Mouse (Mus musculus) brown adipose tissue, adult 24 weeks (tissue): Measurements from ENCODE around the gene Dab1. TPM values are rescaled to one million over a fixed set of nuclear protein-coding genes. Genes with fewer than 3 reads are reported as not detected.

Experiments
- H3K27ac ChIP-seq: fragments of 200-500 bp; replicated peaks from 2 replicates; pipeline ENCODE4 v1.5.1; 2012; ENCODE audit warnings: low read depth, mild to moderate bottlenecking, low read length
- H3K4me1 ChIP-seq: fragments of 200-500 bp; 2 replicates; pipeline ENCODE4 v1.6.1; 2012; ENCODE audit warnings: low read length, mixed read lengths; ENCODE audit not compliant: control insufficient read depth, insufficient read depth, insufficient read length
- H3K4me3 ChIP-seq: fragments of 200-500 bp; 2 replicates; pipeline ENCODE4 v1.5.1; 2012; ENCODE audit warnings: low read depth, mild to moderate bottlenecking, low read length, moderate library complexity; ENCODE audit not compliant: insufficient read depth
- polyA plus RNA-seq: library from polyadenylated mRNA; stranded (reverse); fragments of >200 nt; gene quantifications from 2 replicates; pipeline ENCODE4 v1.2.4, GENCODE M21; 2012; ENCODE audit not compliant: missing spikeins, insufficient read depth, insufficient read length

The Dab1 gene
- polyA plus RNA-seq, 1 experiment, result not detected

DNA sequence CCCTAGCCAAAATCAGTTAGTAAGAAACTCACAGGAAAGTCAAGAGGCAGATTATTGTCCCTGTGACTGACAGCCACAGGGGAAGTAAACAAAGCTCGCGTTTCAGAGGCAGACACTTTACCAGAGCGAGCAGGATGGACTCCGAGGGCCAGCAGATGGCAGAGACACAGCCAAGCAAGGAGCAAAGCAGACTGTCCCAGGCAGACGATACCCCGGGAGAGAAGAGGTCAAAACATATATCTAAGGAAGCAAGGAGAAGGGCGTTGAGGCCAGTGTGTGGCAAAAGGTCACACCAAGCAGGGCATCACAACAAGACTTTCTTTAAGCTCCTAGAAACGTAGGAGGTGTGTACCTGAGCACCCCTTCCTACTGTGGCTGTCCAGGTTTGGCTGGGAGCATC, 824.6 kb downstream of the Dab1 start:
- no peaks in the 10 kb centered on the region for H3K4me1 ChIP-seq
- H3K4me3 ChIP-seq, result no peak overlapping the region
- H3K27ac ChIP-seq, result no peak overlapping the region

DNA sequence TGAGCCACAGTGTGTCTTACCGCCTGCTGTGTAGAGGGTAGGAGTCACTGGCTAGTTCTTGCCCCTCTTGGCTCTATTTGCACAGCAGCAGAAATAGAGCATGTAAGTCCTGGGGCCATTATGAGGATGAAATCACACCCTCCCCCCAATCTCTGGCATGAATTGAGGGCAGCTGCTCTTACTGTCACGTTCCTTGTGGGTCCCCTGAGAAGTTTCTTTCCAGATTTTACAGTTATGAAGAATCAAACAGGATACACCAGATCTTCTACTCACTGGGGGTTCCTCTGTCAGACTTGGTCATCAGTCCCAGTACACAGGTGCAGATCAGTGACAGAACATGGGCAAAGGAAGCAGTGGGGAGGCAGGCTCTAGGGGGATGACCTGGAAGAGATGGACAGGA, 825.8 kb downstream of the Dab1 start:
- no peak overlapping the region for H3K27ac ChIP-seq
- no peak overlapping the region for H3K4me3 ChIP-seq
- H3K4me1 ChIP-seq, result no peaks in the 10 kb centered on the region

DNA sequence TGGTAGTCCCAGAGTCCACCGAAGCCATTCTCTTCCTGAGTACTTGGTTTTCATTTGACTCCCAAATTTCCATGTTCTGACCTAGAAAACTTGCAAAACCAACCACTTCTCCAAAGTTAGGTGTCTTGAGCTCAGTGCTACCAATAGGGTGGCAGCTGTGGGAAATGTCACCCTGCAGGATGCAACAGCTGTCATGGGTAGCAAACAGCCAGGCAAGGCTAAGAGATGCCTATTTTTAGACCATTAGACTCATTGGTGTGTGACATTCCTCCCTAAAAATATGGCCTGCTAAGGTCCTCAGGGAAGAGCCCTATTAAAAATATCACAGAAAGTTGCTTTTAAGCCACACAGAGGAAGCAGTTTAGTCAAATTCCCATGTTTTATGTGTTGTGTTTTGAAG, 829.0 kb downstream of the Dab1 start:
- H3K27ac ChIP-seq, result no peak overlapping the region
- no peaks in the 10 kb centered on the region for H3K4me1 ChIP-seq
- no peak overlapping the region for H3K4me3 ChIP-seq

DNA sequence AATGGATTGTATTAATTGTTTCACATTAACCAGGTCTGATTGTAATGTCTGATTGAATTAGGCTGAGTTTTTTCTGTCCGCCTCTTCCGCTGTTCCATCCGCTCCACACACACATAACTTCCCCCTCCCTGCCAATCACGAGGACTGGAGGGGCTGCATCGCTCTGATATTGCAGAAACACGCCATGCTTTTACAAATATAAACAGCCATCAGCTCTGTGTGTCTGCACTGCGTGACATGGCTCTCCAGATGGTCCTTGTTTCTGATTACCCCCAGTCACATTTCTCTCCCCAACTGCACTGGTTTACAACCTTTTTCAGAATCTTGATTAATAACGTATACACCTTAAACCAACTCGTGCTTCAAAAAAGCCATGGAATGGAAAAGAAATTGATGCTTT, 831.5 kb downstream of the Dab1 start:
- H3K4me1 ChIP-seq, result no peaks in the 10 kb centered on the region
- no peak overlapping the region for H3K27ac ChIP-seq
- no peak overlapping the region for H3K4me3 ChIP-seq

DNA sequence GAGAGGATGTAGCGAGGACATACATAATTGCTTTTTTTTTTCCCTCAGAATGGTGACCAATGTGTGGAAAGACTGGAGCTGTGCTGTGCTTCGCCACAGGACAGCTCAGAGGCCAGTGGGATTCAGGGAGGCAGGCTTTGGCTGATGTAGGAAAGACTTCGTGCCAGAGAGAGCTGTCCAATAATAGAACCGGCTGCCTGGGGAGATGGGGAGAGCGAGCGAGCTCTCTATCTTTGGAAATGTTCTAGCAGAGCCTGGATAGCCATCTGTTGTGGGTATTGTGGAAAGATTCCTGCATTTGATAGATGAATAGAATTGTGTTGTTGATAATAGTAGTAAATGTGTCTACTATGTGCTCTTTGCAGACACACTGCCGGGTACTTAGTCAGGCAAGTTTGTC, 833.4 kb downstream of the Dab1 start:
- no peak overlapping the region for H3K4me3 ChIP-seq

DNA sequence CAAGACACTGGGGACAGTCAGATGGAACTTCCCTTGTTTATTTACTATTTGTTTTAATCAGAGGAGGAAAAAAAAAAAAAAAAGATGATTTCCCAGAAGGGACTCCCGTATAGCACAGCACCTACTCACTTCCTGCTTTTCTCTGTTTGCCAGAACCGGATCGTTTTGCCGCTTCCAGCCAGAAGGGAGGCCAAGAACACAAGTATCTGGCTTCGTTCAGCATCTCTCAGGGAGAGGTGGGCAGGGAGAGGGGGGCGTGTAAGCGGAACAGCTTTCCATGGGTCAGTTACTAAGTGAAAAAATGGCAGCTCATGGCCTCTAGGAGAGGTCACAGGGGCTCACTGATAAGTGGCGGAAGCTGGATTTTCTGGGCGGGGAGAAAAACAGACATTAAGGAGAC, 836.0 kb downstream of the Dab1 start:
- Histone ChIP-seq H3K4me3 (no peak overlapping the region), H3K4me1 (no peaks in the 10 kb centered on the region), H3K27ac (no peak overlapping the region)

More for the DNA sequence above, 833.4 kb downstream of the Dab1 start:
- H3K27ac ChIP-seq, result no peak overlapping the region
- H3K4me1 ChIP-seq, result no peaks in the 10 kb centered on the region

DNA sequence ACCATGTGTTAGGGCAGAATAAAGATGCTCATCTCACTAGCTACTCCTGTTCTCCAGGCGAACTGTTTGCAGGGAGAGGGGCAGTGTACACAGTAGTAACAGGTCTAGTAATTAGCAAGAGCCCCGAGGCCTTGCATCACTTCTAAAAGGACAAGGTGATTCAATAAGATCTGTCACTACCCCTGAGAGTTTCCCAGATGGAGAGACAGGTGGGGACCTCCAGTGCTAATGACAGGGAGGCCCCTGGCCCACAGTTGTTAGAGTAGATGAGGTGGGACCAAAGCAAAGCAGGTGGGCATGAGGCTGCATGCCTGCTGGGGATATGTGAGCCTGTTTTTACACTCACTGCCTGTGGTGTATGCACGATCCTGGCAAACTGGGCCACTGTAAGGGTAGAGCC, 836.6 kb downstream of the Dab1 start:
- H3K27ac ChIP-seq, result no peak overlapping the region

DNA sequence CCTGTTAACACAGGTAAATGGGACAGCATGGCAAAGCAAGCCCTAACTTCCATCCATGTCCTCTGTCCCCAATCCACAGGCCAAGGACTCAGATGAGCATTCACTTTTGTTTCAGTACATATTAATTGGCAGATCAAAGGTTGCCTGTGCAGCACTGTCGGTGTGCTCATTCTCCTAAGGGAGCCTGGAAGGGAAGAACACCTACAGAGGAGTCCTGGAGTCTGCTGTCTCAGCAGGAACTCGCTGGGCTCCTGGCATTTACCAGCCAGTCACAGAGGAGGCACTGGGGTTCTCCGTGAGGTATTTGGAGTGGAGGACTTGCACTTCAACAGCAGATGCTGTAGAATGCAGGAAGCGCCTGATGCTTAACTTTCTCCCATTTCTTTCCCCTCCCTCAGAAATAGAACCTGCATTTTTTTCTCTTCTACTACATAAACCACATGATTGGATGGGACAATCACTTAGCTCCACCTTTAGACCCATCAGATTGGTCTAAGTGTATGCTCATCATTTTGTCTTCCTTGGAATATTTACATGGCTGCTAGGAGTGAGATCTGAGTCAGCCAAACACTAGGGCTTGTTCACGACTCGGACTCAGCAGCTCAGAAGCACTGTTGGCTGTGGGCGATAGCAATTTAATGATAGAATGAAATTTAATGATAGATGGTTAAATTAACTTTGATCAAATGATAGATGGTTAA, 837.2 kb downstream of the Dab1 start:
- Histone ChIP-seq H3K27ac (no peak overlapping the region), H3K4me3 (no peak overlapping the region), H3K4me1 (no peaks in the 10 kb centered on the region)

More for the DNA sequence above, 836.6 kb downstream of the Dab1 start:
- H3K4me3 ChIP-seq, result no peak overlapping the region
- H3K4me1 ChIP-seq, result no peaks in the 10 kb centered on the region

DNA sequence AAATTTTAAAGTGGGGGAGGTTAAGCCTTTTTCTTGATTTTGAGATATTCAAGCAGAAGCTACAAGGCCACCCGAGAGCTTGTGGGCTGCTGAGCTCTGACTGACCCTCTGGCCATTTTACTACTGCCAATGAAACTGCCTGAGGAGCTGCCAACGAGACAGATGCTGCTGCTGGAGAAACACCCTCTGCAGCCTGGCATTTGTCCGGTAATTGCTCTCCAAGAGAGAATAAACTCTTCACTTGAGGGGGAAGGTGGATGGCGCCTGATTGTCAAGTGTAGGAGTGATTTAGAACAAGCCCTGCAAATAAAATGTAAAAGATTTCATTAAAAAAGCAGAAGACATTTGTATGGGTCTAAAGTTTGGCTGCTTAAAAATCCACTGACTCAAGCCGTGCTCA, 839.6 kb downstream of the Dab1 start:
- Histone ChIP-seq H3K27ac (no peak overlapping the region), H3K4me1 (no peaks in the 10 kb centered on the region), H3K4me3 (no peak overlapping the region)

DNA sequence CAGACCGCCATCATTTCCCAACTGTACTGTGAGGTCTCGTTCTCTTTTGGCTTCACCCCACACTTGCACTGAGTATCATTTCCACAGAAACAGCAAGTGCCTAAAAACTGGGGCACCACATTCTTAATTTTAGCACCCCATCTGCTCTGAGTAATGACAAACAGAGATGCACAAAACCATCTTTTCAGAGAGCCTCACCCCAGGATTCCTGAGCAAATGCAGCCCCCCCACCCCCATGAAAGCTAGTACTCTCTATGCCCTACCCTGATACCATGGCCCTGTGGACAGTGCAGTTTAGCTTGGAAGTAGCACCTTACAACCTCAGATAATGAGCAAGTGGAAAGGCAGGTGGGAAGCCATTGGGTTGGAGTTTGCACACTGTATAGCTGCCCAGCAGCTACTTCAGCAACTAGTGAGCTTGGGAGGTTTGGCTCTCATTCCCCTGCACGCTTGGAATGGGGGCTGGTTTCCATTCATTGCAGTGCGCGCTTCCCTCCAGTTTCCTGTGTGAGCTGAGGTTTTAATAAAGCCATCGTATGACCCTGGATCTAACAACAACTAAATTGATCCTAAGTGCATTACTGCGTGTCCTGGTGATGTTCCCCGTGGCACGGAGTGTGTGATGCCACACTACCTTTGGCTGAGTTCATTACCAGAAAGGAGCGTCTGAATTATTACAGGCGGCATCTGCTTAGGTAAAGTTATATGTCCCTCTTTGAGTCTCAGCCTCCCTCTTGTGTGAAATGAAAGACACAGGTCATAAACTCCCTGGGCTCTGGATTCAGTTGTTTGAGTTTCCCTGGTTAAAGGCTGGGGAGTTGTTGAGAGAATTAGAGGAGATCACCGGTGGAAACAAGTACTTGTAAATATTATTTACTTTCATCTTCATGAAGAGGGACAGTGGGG, 842.2 kb downstream of the Dab1 start:
- Histone ChIP-seq H3K4me3 (no peak overlapping the region), H3K27ac (no peak overlapping the region)

DNA sequence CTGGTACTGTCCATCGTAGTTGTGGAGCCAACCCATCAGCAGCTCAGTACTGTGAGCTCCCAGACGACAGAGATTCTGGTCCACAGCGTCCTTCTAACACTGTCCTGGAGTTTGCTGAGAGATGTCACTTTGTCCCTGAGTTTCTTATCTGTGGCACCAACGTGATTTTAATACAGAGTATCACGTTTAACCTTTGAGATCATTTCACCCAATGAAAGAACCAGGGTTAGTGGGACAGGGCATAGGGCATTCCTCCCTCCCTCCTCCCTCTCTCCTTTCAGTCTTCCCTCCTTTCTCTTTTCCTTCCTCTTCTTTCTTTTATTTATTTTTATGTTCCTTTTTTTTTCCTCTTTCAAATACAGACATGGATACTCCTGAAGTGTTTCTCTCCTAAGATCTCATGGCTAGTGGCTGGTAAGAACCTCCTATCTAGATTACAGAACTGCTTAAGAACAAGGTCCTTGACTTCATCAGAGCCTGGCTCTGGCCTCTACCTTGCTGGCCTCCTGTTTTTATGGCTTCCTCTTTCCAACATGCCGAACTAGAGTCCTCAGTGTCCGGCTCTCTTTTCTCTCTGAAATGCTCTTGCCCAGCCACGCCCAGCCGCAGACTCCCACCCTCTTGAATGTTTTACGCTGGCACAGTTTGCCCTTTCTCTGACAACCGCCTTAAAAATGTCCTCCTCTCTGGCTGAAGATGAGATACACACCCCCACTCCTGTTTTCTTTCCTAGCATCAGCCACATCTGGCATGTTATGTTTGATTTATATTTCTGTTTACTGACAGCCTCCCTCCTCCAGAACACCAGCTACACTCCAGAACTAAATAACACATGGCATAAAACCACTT, 844.0 kb downstream of the Dab1 start:
- no peak overlapping the region for H3K27ac ChIP-seq
- H3K4me1 ChIP-seq, result no peaks in the 10 kb centered on the region
- H3K4me3 ChIP-seq, result no peak overlapping the region

More for the DNA sequence above, 842.2 kb downstream of the Dab1 start:
- no peaks in the 10 kb centered on the region for H3K4me1 ChIP-seq

DNA sequence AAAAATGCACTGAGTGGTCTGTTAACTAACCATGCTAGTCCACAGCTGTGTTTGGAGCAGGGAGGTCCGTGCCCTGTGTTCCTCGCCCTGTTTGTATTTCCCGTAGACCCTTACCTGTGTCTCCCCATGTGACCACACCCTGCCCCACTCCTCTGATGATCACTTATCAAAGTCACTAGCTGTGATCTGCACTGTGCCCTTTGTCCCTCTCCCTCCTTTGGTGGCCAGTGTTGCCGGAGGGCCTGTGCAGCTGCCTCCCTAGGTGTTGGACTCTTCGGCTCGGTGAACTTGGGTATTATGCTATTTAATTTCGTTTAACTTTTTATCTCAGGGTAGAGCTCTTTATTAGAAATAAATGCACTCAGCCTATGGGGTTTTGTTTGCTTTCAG, 844.6 kb downstream of the Dab1 start:
- Histone ChIP-seq H3K4me3 (no peak overlapping the region), H3K4me1 (no peaks in the 10 kb centered on the region), H3K27ac (no peak overlapping the region)

DNA sequence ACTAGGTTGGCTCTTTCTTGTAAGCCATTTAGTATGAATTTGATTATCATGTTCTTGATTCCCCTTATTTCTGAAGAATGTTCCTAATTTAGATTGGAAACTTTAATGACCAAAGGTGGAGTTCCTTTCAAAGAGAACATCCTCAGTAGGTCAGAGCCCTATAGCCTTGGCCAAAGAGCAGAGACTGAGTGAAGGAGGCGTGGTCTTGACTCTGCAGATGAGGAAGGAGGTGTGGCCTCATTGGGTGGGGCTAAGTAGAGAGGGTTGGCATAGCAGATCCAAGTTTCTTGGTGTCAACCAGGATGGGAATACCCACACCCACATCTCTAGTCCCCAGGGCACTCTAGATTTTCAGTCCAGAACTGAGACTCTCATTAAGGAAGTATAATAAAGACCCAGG, 846.4 kb downstream of the Dab1 start:
- Histone ChIP-seq H3K27ac (no peak overlapping the region), H3K4me1 (no peaks in the 10 kb centered on the region), H3K4me3 (no peak overlapping the region)

DNA sequence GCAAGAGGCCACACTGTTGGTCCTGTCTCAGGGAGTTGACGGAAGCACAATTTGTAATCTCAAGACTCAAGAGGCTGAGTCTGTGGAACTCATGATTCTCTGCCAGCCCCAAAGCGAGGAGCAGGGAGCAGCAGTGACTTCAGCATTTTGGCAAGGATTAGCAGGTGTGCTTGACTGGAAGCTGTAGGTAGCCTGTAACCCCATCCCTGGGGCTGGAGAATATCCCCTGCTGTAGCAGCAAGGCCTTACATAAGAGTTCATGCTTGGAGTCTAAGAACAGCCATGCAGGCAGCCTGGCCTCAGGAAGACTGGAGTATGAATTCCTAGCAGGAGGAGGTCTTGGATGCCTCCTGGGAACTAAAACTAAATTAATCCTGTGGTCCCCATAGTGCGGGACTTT, 849.5 kb downstream of the Dab1 start:
- no peaks in the 10 kb centered on the region for H3K4me1 ChIP-seq
- no peak overlapping the region for H3K27ac ChIP-seq
- H3K4me3 ChIP-seq, result no peak overlapping the region

DNA sequence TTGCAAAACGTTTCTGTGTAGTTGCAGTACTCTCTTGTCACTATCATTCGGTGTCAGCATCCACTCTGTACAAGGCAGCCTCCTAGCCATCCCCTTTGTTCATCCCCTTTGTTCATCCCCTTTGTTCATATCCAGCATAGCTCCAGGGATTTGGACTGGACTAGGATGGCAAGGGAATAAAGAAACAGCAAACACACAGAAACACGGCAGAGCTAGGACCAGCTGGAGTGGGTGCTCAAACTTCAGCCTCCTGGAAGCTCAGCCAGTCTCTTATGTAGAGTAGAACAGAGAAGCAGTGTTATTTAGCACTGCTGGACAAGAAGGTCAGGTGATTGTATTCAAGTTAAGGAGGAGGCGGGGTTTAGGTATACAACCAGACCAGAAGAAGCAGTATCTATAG, 853.8 kb downstream of the Dab1 start:
- Histone ChIP-seq H3K27ac (no peak overlapping the region), H3K4me3 (no peak overlapping the region), H3K4me1 (no peaks in the 10 kb centered on the region)
